Mouse (Mus musculus): Measurements from ENCODE around the gene Rims1. TPM values are rescaled to one million over a fixed set of nuclear protein-coding genes. Genes with fewer than 3 reads are reported as not detected.

Rims1 gene
- polyA plus RNA-seq, 1 experiment: not detected

- Histone ChIP-seq H3K79me2 (ENCODE audit: control insufficient read depth, insufficient read depth) (no peaks in the 10 kb centered on the region), H3ac (ENCODE audit: control insufficient read depth, insufficient read length, low read depth) (no peak overlapping the region), H3K36me3 (ENCODE audit: control insufficient read depth, insufficient read depth) (no peaks in the 10 kb centered on the region), H3K27me3 (ENCODE audit: control insufficient read depth, insufficient read depth, insufficient read length) (no peaks in the 10 kb centered on the region), H3K79me3 (ENCODE audit: low read depth) (no peaks in the 10 kb centered on the region), H3K4me3 (ENCODE audit: insufficient read depth, poor library complexity, severe bottlenecking) (no peak overlapping the region)
- no peak for TF ChIP-seq CEBPB (IDR thresholded peaks at IDR 0.05; ENCODE audit: low read depth)
- no peak for TF ChIP-seq CTCF (IDR thresholded peaks at IDR 0.05; ENCODE audit: control insufficient read depth, insufficient read depth, insufficient read length)
- TF ChIP-seq MYOD1 (IDR thresholded peaks at IDR 0.05; ENCODE audit: control insufficient read depth, insufficient read length, low read depth): no peak
- TF ChIP-seq FOSL1 (IDR thresholded peaks at IDR 0.05; ENCODE audit: insufficient read depth, low read length, poor library complexity, severe bottlenecking): no peak
- no peak for TF ChIP-seq MYOG (IDR thresholded peaks at IDR 0.05; ENCODE audit: control insufficient read depth, extremely low read depth, insufficient read length)
- no peak for TF ChIP-seq USF1 (IDR thresholded peaks at IDR 0.05; ENCODE audit: low read depth)
- TF ChIP-seq MAX (IDR thresholded peaks at IDR 0.05): no peak
These were observed 122.3 kb downstream of the Rims1 start for GRCm38 (mm10) chr1:22683455-22683854.

DNA sequence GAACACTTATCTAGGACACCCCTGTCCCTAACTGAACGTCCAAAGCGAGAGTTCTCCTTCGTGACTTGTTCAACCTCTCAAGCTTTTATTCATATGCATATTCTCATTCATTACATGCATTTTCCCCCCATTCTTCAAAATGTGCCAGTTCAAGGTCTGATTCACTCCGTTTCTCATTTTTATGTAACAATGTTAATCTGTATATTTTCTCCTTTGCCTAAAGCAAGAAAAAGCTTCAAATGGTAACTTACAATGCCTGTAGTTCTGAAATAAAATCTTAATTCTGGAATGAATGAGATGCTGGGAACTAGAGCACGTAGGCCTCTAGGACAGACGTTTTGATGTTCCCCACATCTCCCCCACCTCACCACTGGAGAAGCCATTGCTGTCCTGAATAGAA, 141.6 kb downstream of the Rims1 start:
- no peaks in the 10 kb centered on the region for H3K27me3 ChIP-seq (ENCODE audit: control insufficient read depth, insufficient read depth, insufficient read length)
- H3K4me3 ChIP-seq (ENCODE audit: insufficient read depth, poor library complexity, severe bottlenecking): no peak overlapping the region
- no peaks in the 10 kb centered on the region for H3K36me3 ChIP-seq (ENCODE audit: control insufficient read depth, insufficient read depth)
- H3K79me2 ChIP-seq (ENCODE audit: control insufficient read depth, insufficient read depth): no peaks in the 10 kb centered on the region
- no peaks in the 10 kb centered on the region for H3K79me3 ChIP-seq (ENCODE audit: low read depth)
- TF ChIP-seq FOSL1 (IDR thresholded peaks at IDR 0.05; ENCODE audit: insufficient read depth, low read length, poor library complexity, severe bottlenecking) (no peak), MAX (IDR thresholded peaks at IDR 0.05) (no peak), CTCF (IDR thresholded peaks at IDR 0.05; ENCODE audit: control insufficient read depth, insufficient read depth, insufficient read length) (no peak), USF1 (IDR thresholded peaks at IDR 0.05; ENCODE audit: low read depth) (no peak), CEBPB (IDR thresholded peaks at IDR 0.05; ENCODE audit: low read depth) (no peak), MYOD1 (IDR thresholded peaks at IDR 0.05; ENCODE audit: control insufficient read depth, insufficient read length, low read depth) (no peak), MYOG (IDR thresholded peaks at IDR 0.05; ENCODE audit: control insufficient read depth, extremely low read depth, insufficient read length) (no peak)
- H3ac ChIP-seq (ENCODE audit: control insufficient read depth, insufficient read length, low read depth): no peak overlapping the region

GRCm38 (mm10) chr1:22661825-22662224, 144.0 kb downstream of the Rims1 start:
- no peak for TF ChIP-seq MAX (IDR thresholded peaks at IDR 0.05)
- no peak for TF ChIP-seq MYOD1 (IDR thresholded peaks at IDR 0.05; ENCODE audit: control insufficient read depth, insufficient read length, low read depth)
- TF ChIP-seq CTCF (IDR thresholded peaks at IDR 0.05; ENCODE audit: control insufficient read depth, insufficient read depth, insufficient read length): no peak
- TF ChIP-seq CEBPB (IDR thresholded peaks at IDR 0.05; ENCODE audit: low read depth): no peak
- no peak for TF ChIP-seq MYOG (IDR thresholded peaks at IDR 0.05; ENCODE audit: control insufficient read depth, extremely low read depth, insufficient read length)
- TF ChIP-seq USF1 (IDR thresholded peaks at IDR 0.05; ENCODE audit: low read depth): no peak
- no peak for TF ChIP-seq FOSL1 (IDR thresholded peaks at IDR 0.05; ENCODE audit: insufficient read depth, low read length, poor library complexity, severe bottlenecking)
- Histone ChIP-seq H3K79me2 (ENCODE audit: control insufficient read depth, insufficient read depth) (no peaks in the 10 kb centered on the region), H3K4me3 (ENCODE audit: insufficient read depth, poor library complexity, severe bottlenecking) (no peak overlapping the region), H3ac (ENCODE audit: control insufficient read depth, insufficient read length, low read depth) (no peak overlapping the region), H3K36me3 (ENCODE audit: control insufficient read depth, insufficient read depth) (no peaks in the 10 kb centered on the region), H3K79me3 (ENCODE audit: low read depth) (no peaks in the 10 kb centered on the region), H3K27me3 (ENCODE audit: control insufficient read depth, insufficient read depth, insufficient read length) (no peaks in the 10 kb centered on the region)

DNA sequence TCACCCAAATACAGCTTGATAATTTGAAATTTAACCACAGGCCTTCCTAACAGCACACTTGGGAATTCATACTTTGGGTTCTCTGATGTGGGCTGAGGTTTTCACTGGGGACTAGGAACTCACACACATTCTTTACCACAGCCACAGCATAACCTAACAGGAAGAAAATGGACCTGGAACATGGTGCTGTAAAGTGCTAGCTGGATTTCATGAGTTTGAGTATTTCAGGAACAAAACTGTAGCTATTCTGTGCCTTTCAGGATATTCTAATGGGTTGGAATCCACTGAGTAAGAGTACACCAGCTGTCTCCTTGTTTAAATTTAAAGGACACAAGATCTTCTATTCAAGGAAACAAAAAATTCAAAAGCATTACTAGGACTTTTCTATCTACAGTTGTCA, 149.8 kb downstream of the Rims1 start:
- Histone ChIP-seq H3K27me3 (ENCODE audit: control insufficient read depth, insufficient read depth, insufficient read length) (no peaks in the 10 kb centered on the region), H3K79me3 (ENCODE audit: low read depth) (no peaks in the 10 kb centered on the region), H3K4me3 (ENCODE audit: insufficient read depth, poor library complexity, severe bottlenecking) (no peak overlapping the region), H3ac (ENCODE audit: control insufficient read depth, insufficient read length, low read depth) (no peak overlapping the region), H3K79me2 (ENCODE audit: control insufficient read depth, insufficient read depth) (no peaks in the 10 kb centered on the region), H3K36me3 (ENCODE audit: control insufficient read depth, insufficient read depth) (no peaks in the 10 kb centered on the region)
- TF ChIP-seq CEBPB (IDR thresholded peaks at IDR 0.05; ENCODE audit: low read depth) (no peak), MYOG (IDR thresholded peaks at IDR 0.05; ENCODE audit: control insufficient read depth, extremely low read depth, insufficient read length) (no peak), MYOD1 (IDR thresholded peaks at IDR 0.05; ENCODE audit: control insufficient read depth, insufficient read length, low read depth) (no peak), USF1 (IDR thresholded peaks at IDR 0.05; ENCODE audit: low read depth) (no peak), CTCF (IDR thresholded peaks at IDR 0.05; ENCODE audit: control insufficient read depth, insufficient read depth, insufficient read length) (no peak), MAX (IDR thresholded peaks at IDR 0.05) (no peak), FOSL1 (IDR thresholded peaks at IDR 0.05; ENCODE audit: insufficient read depth, low read length, poor library complexity, severe bottlenecking) (no peak)

DNA sequence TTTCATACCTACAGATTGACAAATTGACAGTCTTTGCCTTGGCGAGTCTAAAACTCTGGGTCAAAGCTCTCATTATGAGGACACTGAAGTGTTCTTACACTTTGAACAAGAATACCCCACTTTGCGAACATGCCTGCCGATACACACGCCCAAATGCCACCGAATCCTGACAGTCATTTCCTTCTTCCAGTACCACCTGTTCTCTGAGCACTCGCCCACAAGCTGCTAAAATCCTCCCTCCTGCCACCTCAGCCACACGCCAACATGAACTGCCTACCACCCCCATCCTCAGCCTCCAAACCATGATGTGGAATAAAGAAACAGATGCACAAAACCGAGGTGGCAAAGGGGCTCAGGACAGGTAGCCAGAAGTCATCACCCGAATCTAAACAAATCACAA, 150.9 kb downstream of the Rims1 start:
- H3ac ChIP-seq (ENCODE audit: control insufficient read depth, insufficient read length, low read depth): no peak overlapping the region
- no peaks in the 10 kb centered on the region for H3K36me3 ChIP-seq (ENCODE audit: control insufficient read depth, insufficient read depth)
- H3K27me3 ChIP-seq (ENCODE audit: control insufficient read depth, insufficient read depth, insufficient read length): no peaks in the 10 kb centered on the region
- H3K79me3 ChIP-seq (ENCODE audit: low read depth): no peaks in the 10 kb centered on the region
- no peak overlapping the region for H3K4me3 ChIP-seq (ENCODE audit: insufficient read depth, poor library complexity, severe bottlenecking)
- TF ChIP-seq CTCF (IDR thresholded peaks at IDR 0.05; ENCODE audit: control insufficient read depth, insufficient read depth, insufficient read length) (no peak), MYOG (IDR thresholded peaks at IDR 0.05; ENCODE audit: control insufficient read depth, extremely low read depth, insufficient read length) (no peak), MAX (IDR thresholded peaks at IDR 0.05) (no peak), FOSL1 (IDR thresholded peaks at IDR 0.05; ENCODE audit: insufficient read depth, low read length, poor library complexity, severe bottlenecking) (no peak), MYOD1 (IDR thresholded peaks at IDR 0.05; ENCODE audit: control insufficient read depth, insufficient read length, low read depth) (no peak), USF1 (IDR thresholded peaks at IDR 0.05; ENCODE audit: low read depth) (no peak), CEBPB (IDR thresholded peaks at IDR 0.05; ENCODE audit: low read depth) (no peak)
- H3K79me2 ChIP-seq (ENCODE audit: control insufficient read depth, insufficient read depth): no peaks in the 10 kb centered on the region

DNA sequence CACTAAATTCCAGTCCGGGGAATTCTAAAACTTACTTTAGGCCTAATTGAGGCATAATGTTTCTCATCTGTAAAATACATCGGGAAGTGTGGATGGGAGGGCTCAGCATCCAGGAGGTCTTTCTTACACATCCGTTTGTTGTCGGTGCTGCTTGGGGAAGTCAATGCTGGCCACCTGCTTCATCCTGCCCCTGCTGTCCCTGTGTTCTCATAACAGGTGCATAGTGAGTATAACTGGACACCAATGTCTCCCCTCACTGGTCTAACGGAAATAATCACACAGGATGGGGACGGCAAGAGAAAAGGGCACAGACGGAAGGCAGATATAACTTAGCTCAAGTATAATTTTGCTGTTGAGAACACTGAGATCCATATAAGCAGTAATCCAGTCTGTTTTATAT, 155.2 kb downstream of the Rims1 start:
- no peak for TF ChIP-seq FOSL1 (IDR thresholded peaks at IDR 0.05; ENCODE audit: insufficient read depth, low read length, poor library complexity, severe bottlenecking)
- no peak for TF ChIP-seq MYOD1 (IDR thresholded peaks at IDR 0.05; ENCODE audit: control insufficient read depth, insufficient read length, low read depth)
- no peak for TF ChIP-seq MYOG (IDR thresholded peaks at IDR 0.05; ENCODE audit: control insufficient read depth, extremely low read depth, insufficient read length)
- TF ChIP-seq MAX (IDR thresholded peaks at IDR 0.05): no peak
- no peak for TF ChIP-seq CTCF (IDR thresholded peaks at IDR 0.05; ENCODE audit: control insufficient read depth, insufficient read depth, insufficient read length)
- TF ChIP-seq CEBPB (IDR thresholded peaks at IDR 0.05; ENCODE audit: low read depth): no peak
- no peak for TF ChIP-seq USF1 (IDR thresholded peaks at IDR 0.05; ENCODE audit: low read depth)

More for the DNA sequence above, 155.2 kb downstream of the Rims1 start:
- no peak overlapping the region for H3K4me3 ChIP-seq (ENCODE audit: insufficient read depth, poor library complexity, severe bottlenecking)
- no peaks in the 10 kb centered on the region for H3K79me2 ChIP-seq (ENCODE audit: control insufficient read depth, insufficient read depth)
- H3K79me3 ChIP-seq (ENCODE audit: low read depth): no peaks in the 10 kb centered on the region
- H3K27me3 ChIP-seq (ENCODE audit: control insufficient read depth, insufficient read depth, insufficient read length): no peaks in the 10 kb centered on the region
- H3ac ChIP-seq (ENCODE audit: control insufficient read depth, insufficient read length, low read depth): no peak overlapping the region
- H3K36me3 ChIP-seq (ENCODE audit: control insufficient read depth, insufficient read depth): no peaks in the 10 kb centered on the region

All from C2C12 (cell line).